In the genomic region with DNA sequence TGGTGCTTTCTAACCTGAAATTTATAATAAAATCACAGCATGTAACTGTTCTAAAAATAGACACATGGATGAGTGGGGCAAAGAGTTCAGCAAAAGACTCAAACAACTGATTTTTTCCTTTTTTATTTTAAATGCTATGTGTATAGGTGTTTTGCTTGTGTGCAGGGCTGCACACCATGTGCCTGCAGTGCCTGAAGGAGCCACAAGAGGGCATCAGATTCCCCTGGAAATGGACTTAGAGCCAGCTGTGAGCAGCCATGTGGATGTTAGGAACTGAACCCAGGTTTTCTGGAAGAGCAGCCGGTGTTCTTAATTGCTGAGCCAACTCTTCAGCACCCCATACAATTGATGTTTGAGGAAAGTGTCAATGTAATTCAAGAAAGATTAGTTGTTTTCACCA, we compare ENCODE assay signal across 7 mouse cellular contexts. TPM values are rescaled to one million over a fixed set of nuclear protein-coding genes. Genes with fewer than 3 reads are reported as not detected.
DNase-seq lines count a peak whose midpoint lies in the region; ATAC-seq and TF ChIP-seq lines count a peak whose summit lies in the region.

No protein-coding gene starts in this region.

- H3K4me1 ChIP-seq in G1E (ENCODE audit: insufficient read depth, low read depth, low read length): no peaks in the 10 kb centered on the region
- no peaks in the 10 kb centered on the region for H3K4me1 ChIP-seq in bone marrow macrophage, adult 2 months (ENCODE audit: control insufficient read depth, insufficient read depth, low read length)
- H3K4me1 ChIP-seq in heart, embryonic 11.5 days (ENCODE audit: control insufficient read depth, insufficient read depth, low read length): no peaks in the 10 kb centered on the region

- no peak overlapping the region for H3K27ac ChIP-seq in layer of hippocampus, adult 2 months
- no peak overlapping the region for H3K27ac ChIP-seq in bone marrow macrophage, adult 2 months (ENCODE audit: insufficient read depth, low read depth, low read length)
- H3K27ac ChIP-seq in heart, embryonic 11.5 days (ENCODE audit: low read depth, low read length): no peak overlapping the region

- no peak overlapping the region for H3K4me3 ChIP-seq in layer of hippocampus, adult 2 months
- H3K4me3 ChIP-seq in G1E (ENCODE audit: low read depth, low read length): no peak overlapping the region
- no peak overlapping the region for H3K4me3 ChIP-seq in bone marrow macrophage, adult 2 months (ENCODE audit: insufficient read depth, low read length)
- H3K4me3 ChIP-seq in heart, embryonic 11.5 days (ENCODE audit: low read depth, low read length): no peak overlapping the region

- H3K9me3 ChIP-seq in G1E (replicated peaks): no peaks in the 10 kb centered on the region
- no peaks in the 10 kb centered on the region; the same call in 1 of the 2 replicates for H3K9me3 ChIP-seq in heart, embryonic 11.5 days (replicated peaks; ENCODE audit: control insufficient read depth, low read length)

- TF ChIP-seq POLR2A in bone marrow macrophage, adult 2 months (IDR thresholded peaks at IDR 0.05; ENCODE audit: borderline replicate concordance, low read depth, low read length): no peak

- WGBS in heart, embryonic 11.5 days (ENCODE audit: insufficient replicate concordance): 83% methylated on average over 1 of the region's 1 CpGs

- H3K4me2 ChIP-seq in heart, embryonic 11.5 days: no peak overlapping the region

- peak; percentile 73 for TF ChIP-seq CTCF in layer of hippocampus, adult 2 months (conservative IDR thresholded peaks at IDR 0.05)
- peak; percentile 73 for TF ChIP-seq CTCF in G1E (IDR thresholded peaks at IDR 0.05; ENCODE audit: low read depth, low read length)
- peak; percentile 52 for TF ChIP-seq CTCF in bone marrow macrophage, adult 2 months (IDR thresholded peaks at IDR 0.05; ENCODE audit: low read depth, low read length)

- ATAC-seq in G1E (ENCODE audit: extremely low read depth, insufficient number of reproducible peaks, low FRiP score, poor library complexity, severe bottlenecking): no peak
- ATAC-seq in heart, embryonic 11.5 days (replicated peaks; ENCODE audit: insufficient number of reproducible peaks, low FRiP score, low TSS enrichment): no peak

- H3K9ac ChIP-seq in heart, embryonic 11.5 days (ENCODE audit: low read depth, low read length): no peak overlapping the region

- H3K36me3 ChIP-seq in G1E (replicated peaks): no peaks in the 10 kb centered on the region
- H3K36me3 ChIP-seq in heart, embryonic 11.5 days (ENCODE audit: control insufficient read depth, insufficient read depth, low read length): no peaks in the 10 kb centered on the region

- DNase-seq in layer of hippocampus, adult 2 months (ENCODE audit: low spot score in 2 of 2): no peak
- no peak for DNase-seq in layer of hippocampus, adult 8-10 months (ENCODE audit: low spot score in 2 of 2)
- DNase-seq in G1E (ENCODE audit: low spot score): no peak
- peak; percentile 11 for DNase-seq in lung, postnatal 14 days
- peak; percentile 46 for DNase-seq in thymus, postnatal 36 days

- peaks cover 17% of the 10 kb centered on the region for H3K27me3 ChIP-seq in G1E (ENCODE audit: insufficient read depth, low read length)
- H3K27me3 ChIP-seq in heart, embryonic 11.5 days (ENCODE audit: control insufficient read depth, insufficient read depth, low read length): no peaks in the 10 kb centered on the region

RNA-seq across cellular contexts. Expression of gene Ccdc30, which starts 25.0 kb away (rescaled TPM):
- 10 to 100 TPM; 24.8 to 25.8 TPM for total RNA-seq in layer of hippocampus, adult 2 months (2021)
- 10 to 100 TPM; 20.5 to 25.5 (median 22.6) TPM for total RNA-seq in layer of hippocampus, adult 8-10 months (2022)
- not detected in 2 replicates for total RNA-seq in G1E (2014; fragmentation: Nextera tagmentation)
- total RNA-seq in G1E (2017): 0.17 and 0.60 TPM in 2 replicates
- not detected in 2 replicates for polyA plus RNA-seq in G1E (2012)
- polyA plus RNA-seq in bone marrow macrophage, adult 2 months (2012; ENCODE audit: insufficient read depth, insufficient read length, missing spikeins): not detected in 2 replicates
- 3.9 and 4.0 TPM in 2 replicates for polyA plus RNA-seq in heart, embryonic 11.5 days (2014; fragmentation: Nextera tagmentation; extraction: Ambion mirVana)

RNA-seq across cellular contexts. Expression of gene Ppcs, which starts 31.9 kb away (rescaled TPM):
- total RNA-seq in layer of hippocampus, adult 2 months (2021): 1 to 10 TPM; 7.0 to 7.2 TPM
- 1 to 10 TPM; 3.9 to 8.8 (median 5.9) TPM for total RNA-seq in layer of hippocampus, adult 8-10 months (2022)
- total RNA-seq in G1E (2014; fragmentation: Nextera tagmentation): 4.7 and 12.6 TPM in 2 replicates
- total RNA-seq in G1E (2017): 24.6 and 29.0 TPM in 2 replicates
- 12.2 and 14.4 TPM in 2 replicates for polyA plus RNA-seq in G1E (2012)
- 6.3 and 8.1 TPM in 2 replicates for polyA plus RNA-seq in bone marrow macrophage, adult 2 months (2012; ENCODE audit: insufficient read depth, insufficient read length, missing spikeins)
- 26.6 and 27.1 TPM in 2 replicates for polyA plus RNA-seq in heart, embryonic 11.5 days (2014; fragmentation: Nextera tagmentation; extraction: Ambion mirVana)

RNA-seq across cellular contexts. Expression of gene Zmynd12, which starts 32.2 kb away (rescaled TPM):
- total RNA-seq in layer of hippocampus, adult 2 months (2021): under 1 TPM; 0.39 to 0.41 TPM
- total RNA-seq in layer of hippocampus, adult 8-10 months (2022): under 1 TPM in 3 of 4 experiments, not detected in 1; 0.48 to 0.94 (median 0.55) TPM
- total RNA-seq in G1E (2014; fragmentation: Nextera tagmentation) (1.4 TPM in 1 of 2 replicates, not detected in the other), G1E (2017) (not detected in 2 replicates)
- polyA plus RNA-seq in G1E (2012): 0.10 and 0.18 TPM in 2 replicates
- polyA plus RNA-seq in bone marrow macrophage, adult 2 months (2012; ENCODE audit: insufficient read depth, insufficient read length, missing spikeins): not detected in 2 replicates
- not detected in 2 replicates for polyA plus RNA-seq in heart, embryonic 11.5 days (2014; fragmentation: Nextera tagmentation; extraction: Ambion mirVana)

Comparison
In these comparisons a context has a peak if more than half of its experiments do, and no peak if none do; other contexts are left out.
1. DNase-seq: peak in lung, postnatal 14 days (single experiment) and thymus, postnatal 36 days (2 of 2); none in layer of hippocampus, adult 2 months (0 of 2), layer of hippocampus, adult 8-10 months (0 of 2) and G1E (single experiment).
2. RNA of gene Ccdc30, which starts 25.0 kb away (total RNA-seq): 24.8 to 25.8 TPM in layer of hippocampus, adult 2 months and 20.5 to 25.5 TPM in layer of hippocampus, adult 8-10 months; 0.17 to 0.60 TPM in G1E; every median in the first group is over 10 times any median in the second.
3. Peak in every context shown above with its lines, with median percentiles within 50 percentile points of each other: CTCF ChIP-seq.